Mouse (Mus musculus): ENCODE measurements around the gene Cdx4. TPM values are rescaled to one million over a fixed set of nuclear protein-coding genes. Genes with fewer than 3 reads are reported as not detected.
A peak's percentile ranks its signal among the peaks of the same experiment; 100 is the strongest.

The Cdx4 gene
- polyA plus RNA-seq, 1 experiment: not detected

- 88% methylated on average over 1 of the region's 1 CpGs for WGBS
- no peaks in the 10 kb centered on the region for H3K36me3 ChIP-seq (ENCODE audit: control insufficient read depth, insufficient read depth, low read length)
- H3K27me3 ChIP-seq (ENCODE audit: control insufficient read depth, insufficient read depth, low read length): no peaks in the 10 kb centered on the region
- no peaks in the 10 kb centered on the region for H3K4me1 ChIP-seq (ENCODE audit: control insufficient read depth, insufficient read depth, insufficient read length)
- no peak overlapping the region for H3K27ac ChIP-seq (ENCODE audit: insufficient read depth, low read length)
- TF ChIP-seq POLR2A (IDR thresholded peaks at IDR 0.05; ENCODE audit: low read depth, low read length) (no peak), CTCF (IDR thresholded peaks at IDR 0.05; ENCODE audit: extremely low read depth, insufficient read depth, insufficient read length, insufficient replicate concordance) (no peak)
- no peak for DNase-seq (ENCODE audit: low read depth in 1 of 2, low spot score in 2 of 2)
- H3K4me3 ChIP-seq (ENCODE audit: extremely low read depth, insufficient read depth, insufficient read length): no peak overlapping the region
These were observed 12.9 kb upstream of the Cdx4 start for GRCm38 (mm10) chrX:103308262-103308661.

GRCm38 (mm10) chrX:103311723-103312122 lies 9.5 kb upstream of the Cdx4 start:
- no peaks in the 10 kb centered on the region for H3K27me3 ChIP-seq (ENCODE audit: control insufficient read depth, insufficient read depth, low read length)
- no peak overlapping the region for H3K4me3 ChIP-seq (ENCODE audit: extremely low read depth, insufficient read depth, insufficient read length)
- H3K4me1 ChIP-seq (ENCODE audit: control insufficient read depth, insufficient read depth, insufficient read length): no peaks in the 10 kb centered on the region
- no peak for TF ChIP-seq CTCF (IDR thresholded peaks at IDR 0.05; ENCODE audit: extremely low read depth, insufficient read depth, insufficient read length, insufficient replicate concordance)
- no peak for TF ChIP-seq POLR2A (IDR thresholded peaks at IDR 0.05; ENCODE audit: low read depth, low read length)
- 87% methylated on average over 3 of the region's 3 CpGs for WGBS
- H3K36me3 ChIP-seq (ENCODE audit: control insufficient read depth, insufficient read depth, low read length): no peaks in the 10 kb centered on the region
- H3K27ac ChIP-seq (ENCODE audit: insufficient read depth, low read length): no peak overlapping the region
- DNase-seq (ENCODE audit: low read depth in 1 of 2, low spot score in 2 of 2): no peak

- H3K27ac ChIP-seq (ENCODE audit: insufficient read depth, low read length): no peak overlapping the region
- no peak overlapping the region for H3K4me3 ChIP-seq (ENCODE audit: extremely low read depth, insufficient read depth, insufficient read length)
- no peaks in the 10 kb centered on the region for H3K4me1 ChIP-seq (ENCODE audit: control insufficient read depth, insufficient read depth, insufficient read length)
- no peak for DNase-seq (ENCODE audit: low read depth in 1 of 2, low spot score in 2 of 2)
- TF ChIP-seq POLR2A (IDR thresholded peaks at IDR 0.05; ENCODE audit: low read depth, low read length) (no peak), CTCF (IDR thresholded peaks at IDR 0.05; ENCODE audit: extremely low read depth, insufficient read depth, insufficient read length, insufficient replicate concordance) (no peak)
- no peaks in the 10 kb centered on the region for H3K27me3 ChIP-seq (ENCODE audit: control insufficient read depth, insufficient read depth, low read length)
- WGBS: 90% methylated on average over 6 of the region's 6 CpGs
- no peaks in the 10 kb centered on the region for H3K36me3 ChIP-seq (ENCODE audit: control insufficient read depth, insufficient read depth, low read length)
These were observed 7.1 kb upstream of the Cdx4 start for GRCm38 (mm10) chrX:103314146-103314545.

DNA sequence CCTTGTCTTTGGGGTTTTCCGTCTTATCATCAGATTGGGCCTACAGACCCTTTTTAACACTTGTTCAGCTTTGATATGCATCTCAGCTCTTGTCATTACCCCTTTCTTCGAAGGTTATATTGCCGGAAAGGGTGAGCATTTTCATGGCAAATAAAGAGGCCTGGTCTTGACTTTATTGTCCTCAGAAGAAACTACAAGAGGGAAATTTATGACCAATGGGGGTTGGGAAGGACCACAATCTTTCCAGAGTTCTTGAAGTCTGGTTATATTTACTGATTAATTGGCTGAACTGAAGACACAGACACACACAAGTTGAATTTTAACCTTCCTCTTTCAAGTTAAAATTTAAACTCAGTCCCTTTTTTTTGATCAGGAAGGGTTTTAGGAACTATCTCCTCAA lies 4.7 kb downstream of the Cdx4 start:
- no peak overlapping the region for H3K27ac ChIP-seq (ENCODE audit: insufficient read depth, low read length)
- no peaks in the 10 kb centered on the region for H3K36me3 ChIP-seq (ENCODE audit: control insufficient read depth, insufficient read depth, low read length)
- TF ChIP-seq CTCF (IDR thresholded peaks at IDR 0.05; ENCODE audit: extremely low read depth, insufficient read depth, insufficient read length, insufficient replicate concordance) (no peak), POLR2A (IDR thresholded peaks at IDR 0.05; ENCODE audit: low read depth, low read length) (no peak)
- no peak overlapping the region for H3K4me3 ChIP-seq (ENCODE audit: extremely low read depth, insufficient read depth, insufficient read length)
- no peak for DNase-seq (ENCODE audit: low read depth in 1 of 2, low spot score in 2 of 2)
- H3K27me3 ChIP-seq (ENCODE audit: control insufficient read depth, insufficient read depth, low read length): no peaks in the 10 kb centered on the region
- 66% methylated on average over 3 of the region's 3 CpGs for WGBS
- H3K4me1 ChIP-seq (ENCODE audit: control insufficient read depth, insufficient read depth, insufficient read length): no peaks in the 10 kb centered on the region

- Histone ChIP-seq H3K4me3 (ENCODE audit: extremely low read depth, insufficient read depth, insufficient read length) (no peak overlapping the region), H3K27me3 (ENCODE audit: control insufficient read depth, insufficient read depth, low read length) (no peaks in the 10 kb centered on the region), H3K4me1 (ENCODE audit: control insufficient read depth, insufficient read depth, insufficient read length) (no peaks in the 10 kb centered on the region), H3K27ac (ENCODE audit: insufficient read depth, low read length) (no peak overlapping the region), H3K36me3 (ENCODE audit: control insufficient read depth, insufficient read depth, low read length) (no peaks in the 10 kb centered on the region)
- no peak for TF ChIP-seq CTCF (IDR thresholded peaks at IDR 0.05; ENCODE audit: extremely low read depth, insufficient read depth, insufficient read length, insufficient replicate concordance)
- TF ChIP-seq POLR2A (IDR thresholded peaks at IDR 0.05; ENCODE audit: low read depth, low read length): no peak
- WGBS: 80% methylated on average over 8 of the region's 8 CpGs
- DNase-seq (ENCODE audit: low read depth in 1 of 2, low spot score in 2 of 2): no peak
These were observed 8.2 kb downstream of the Cdx4 start for GRCm38 (mm10) chrX:103329386-103329785.

DNA sequence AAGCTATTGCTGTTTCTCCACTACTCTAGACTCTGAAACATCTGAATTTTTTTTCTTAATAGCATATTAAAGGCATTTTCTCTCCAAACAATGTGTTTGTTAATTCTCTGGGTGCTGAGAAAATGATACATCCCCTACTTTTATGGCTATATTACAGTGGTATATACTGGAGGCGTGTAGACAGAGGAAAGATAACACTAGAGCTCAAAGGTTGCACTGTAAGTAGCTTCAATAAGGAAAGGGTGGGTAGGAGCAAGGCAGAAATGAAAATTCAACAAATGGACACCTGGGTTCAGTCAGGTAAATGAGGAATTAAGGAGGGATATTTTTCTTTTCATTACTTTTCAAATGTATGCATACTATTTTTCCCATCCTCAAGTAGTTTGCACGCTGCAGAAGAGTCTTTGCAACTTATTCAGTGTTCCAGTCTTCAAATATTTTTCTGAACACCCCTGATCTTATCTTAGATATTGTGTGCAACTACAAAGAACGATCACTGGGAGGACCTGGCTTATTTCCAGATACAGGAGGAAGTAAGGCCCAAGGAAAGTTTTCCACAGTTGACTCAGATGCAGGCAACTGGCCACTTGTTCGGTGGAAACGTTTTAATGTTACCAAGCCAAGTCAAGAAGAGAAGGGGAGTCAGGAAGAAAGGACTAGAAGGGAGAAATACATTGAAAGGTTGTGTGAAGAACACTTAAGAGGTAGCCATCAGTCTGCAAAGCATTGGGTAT lies 10.1 kb downstream of the Cdx4 start:
- H3K4me3 ChIP-seq (ENCODE audit: extremely low read depth, insufficient read depth, insufficient read length): no peak overlapping the region
- no peak overlapping the region for H3K27ac ChIP-seq (ENCODE audit: insufficient read depth, low read length)
- no peak for DNase-seq (ENCODE audit: low read depth in 1 of 2, low spot score in 2 of 2)
- H3K27me3 ChIP-seq (ENCODE audit: control insufficient read depth, insufficient read depth, low read length): no peaks in the 10 kb centered on the region
- WGBS: 56% methylated on average over 5 of the region's 5 CpGs
- no peaks in the 10 kb centered on the region for H3K36me3 ChIP-seq (ENCODE audit: control insufficient read depth, insufficient read depth, low read length)
- TF ChIP-seq CTCF (IDR thresholded peaks at IDR 0.05; ENCODE audit: extremely low read depth, insufficient read depth, insufficient read length, insufficient replicate concordance) (no peak), POLR2A (IDR thresholded peaks at IDR 0.05; ENCODE audit: low read depth, low read length) (no peak)
- no peaks in the 10 kb centered on the region for H3K4me1 ChIP-seq (ENCODE audit: control insufficient read depth, insufficient read depth, insufficient read length)

DNA sequence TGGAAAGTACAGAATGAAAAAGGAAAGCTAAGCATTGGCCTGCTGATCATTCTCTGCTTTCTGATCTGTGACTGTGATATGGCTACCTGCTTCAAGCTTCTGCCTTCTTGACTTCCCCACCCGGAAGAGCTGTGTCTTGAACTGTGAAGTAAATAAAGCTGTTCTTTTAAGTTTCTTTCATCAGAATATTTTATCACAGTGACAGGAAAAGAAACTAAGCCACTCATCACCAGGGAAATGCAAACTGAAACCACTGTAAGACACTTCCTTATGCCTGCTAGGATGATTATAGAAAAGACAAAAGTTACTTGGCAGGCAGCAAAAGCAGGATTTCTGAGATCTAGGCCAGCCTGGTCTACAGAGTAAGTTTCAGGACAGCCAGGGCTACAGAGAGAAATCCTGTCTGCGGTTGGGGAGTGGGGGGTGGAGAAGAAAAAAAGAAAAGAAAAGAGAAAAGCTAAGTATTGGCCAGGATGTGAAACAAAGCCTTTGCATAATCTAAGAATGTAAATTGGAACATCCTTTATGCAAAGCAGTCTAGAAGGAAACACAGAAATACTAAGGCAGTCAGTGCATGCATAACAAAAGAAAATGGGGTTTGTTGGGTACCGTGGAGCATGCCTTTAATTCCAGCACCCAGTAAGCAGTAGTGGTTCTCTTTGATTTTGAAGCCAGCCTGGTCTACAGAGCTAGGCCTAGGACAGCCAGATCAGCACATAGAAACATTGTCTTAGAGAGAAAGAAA lies 20.3 kb downstream of the Cdx4 start:
- H3K4me3 ChIP-seq (ENCODE audit: extremely low read depth, insufficient read depth, insufficient read length): no peak overlapping the region
- DNase-seq (ENCODE audit: low read depth in 1 of 2, low spot score in 2 of 2): no peak
- H3K36me3 ChIP-seq (ENCODE audit: control insufficient read depth, insufficient read depth, low read length): no peaks in the 10 kb centered on the region
- H3K27ac ChIP-seq (ENCODE audit: insufficient read depth, low read length): peak overlapping the region; percentile 68; the same call in 1 of the 2 replicates
- no peaks in the 10 kb centered on the region for H3K4me1 ChIP-seq (ENCODE audit: control insufficient read depth, insufficient read depth, insufficient read length)
- H3K27me3 ChIP-seq (ENCODE audit: control insufficient read depth, insufficient read depth, low read length): no peaks in the 10 kb centered on the region
- no peak for TF ChIP-seq CTCF (IDR thresholded peaks at IDR 0.05; ENCODE audit: extremely low read depth, insufficient read depth, insufficient read length, insufficient replicate concordance)
- no peak for TF ChIP-seq POLR2A (IDR thresholded peaks at IDR 0.05; ENCODE audit: low read depth, low read length)
- WGBS: 59% methylated on average over 3 of the region's 3 CpGs

Measured in spleen, adult 2 months (tissue).